In genomic region chr16:44178555-44178954, GRCm38 (mm10) we compare ENCODE assay signal across 15 mouse cellular contexts. TPM values are rescaled to one million over a fixed set of nuclear protein-coding genes. Genes with fewer than 3 reads are reported as not detected.
DNase-seq lines count a peak whose midpoint lies in the region; ATAC-seq and TF ChIP-seq lines count a peak whose summit lies in the region.
"Had no signal": no experiment of that assay in that cellular context is flagged by ENCODE, and none has a peak within 500 bp of the region (broad histone marks: within the 10 kb centered on the region; RNA-seq: fewer than 3 reads in every experiment).

No protein-coding gene starts in this region.

- H3K9me3 ChIP-seq in liver, embryonic 11.5 days (ENCODE audit: control insufficient read depth, low read length), result no peaks in the 10 kb centered on the region
- no peaks in the 10 kb centered on the region for H3K9me3 ChIP-seq in liver, postnatal 0 days (ENCODE audit: low read length)
- no peaks in the 10 kb centered on the region for H3K9me3 ChIP-seq in intestine, embryonic 15.5 days
- H3K9me3 ChIP-seq in lung, embryonic 15.5 days, result no peaks in the 10 kb centered on the region
- no peaks in the 10 kb centered on the region for H3K9me3 ChIP-seq in stomach, embryonic 15.5 days
- H3K9me3 ChIP-seq: heart, embryonic 15.5 days; hindbrain, embryonic 12.5 days; midbrain, embryonic 10.5 days had no signal

- TF ChIP-seq CTCF in liver, postnatal 0 days (IDR thresholded peaks at IDR 0.05; ENCODE audit: low read depth), result no peak

- H3K4me3 ChIP-seq in liver, embryonic 11.5 days (ENCODE audit: low read depth, low read length), result no peak overlapping the region
- H3K4me3 ChIP-seq in liver, postnatal 0 days (ENCODE audit: low read depth, low read length), result no peak overlapping the region
- no peak overlapping the region for H3K4me3 ChIP-seq in intestine, embryonic 15.5 days (replicated peaks)
- no peak overlapping the region for H3K4me3 ChIP-seq in lung, embryonic 15.5 days
- no peak overlapping the region for H3K4me3 ChIP-seq in stomach, embryonic 15.5 days (replicated peaks)
- H3K4me3 ChIP-seq: heart, embryonic 15.5 days; hindbrain, embryonic 12.5 days; midbrain, embryonic 10.5 days had no signal

- peaks cover 10% of the 10 kb centered on the region for H3K36me3 ChIP-seq in liver, embryonic 11.5 days (ENCODE audit: control insufficient read depth, insufficient read depth, low read length)
- peaks cover 10% of the 10 kb centered on the region; the same call in 1 of the 2 replicates for H3K36me3 ChIP-seq in liver, postnatal 0 days (replicated peaks; ENCODE audit: insufficient read depth, low read length)
- no peaks in the 10 kb centered on the region for H3K36me3 ChIP-seq in intestine, embryonic 15.5 days
- no peaks in the 10 kb centered on the region for H3K36me3 ChIP-seq in lung, embryonic 15.5 days
- no peaks in the 10 kb centered on the region for H3K36me3 ChIP-seq in stomach, embryonic 15.5 days
- H3K36me3 ChIP-seq: heart, embryonic 15.5 days; hindbrain, embryonic 12.5 days had no signal

- no peak overlapping the region for H3K4me2 ChIP-seq in liver, embryonic 11.5 days
- no peak overlapping the region for H3K4me2 ChIP-seq in liver, postnatal 0 days (ENCODE audit: low read depth, low read length)
- no peak overlapping the region for H3K4me2 ChIP-seq in intestine, embryonic 15.5 days (replicated peaks)
- no peak overlapping the region for H3K4me2 ChIP-seq in lung, embryonic 15.5 days
- no peak overlapping the region for H3K4me2 ChIP-seq in stomach, embryonic 15.5 days
- H3K4me2 ChIP-seq: heart, embryonic 15.5 days; hindbrain, embryonic 12.5 days had no signal

- TF ChIP-seq EP300 in liver, postnatal 0 days (IDR thresholded peaks at IDR 0.05; ENCODE audit: low read depth), result no peak

- H3K9ac ChIP-seq in liver, embryonic 11.5 days (ENCODE audit: low read depth, low read length), result no peak overlapping the region
- no peak overlapping the region for H3K9ac ChIP-seq in liver, postnatal 0 days (replicated peaks)
- H3K9ac ChIP-seq in intestine, embryonic 15.5 days, result no peak overlapping the region
- H3K9ac ChIP-seq in lung, embryonic 15.5 days, result no peak overlapping the region
- H3K9ac ChIP-seq in stomach, embryonic 15.5 days, result no peak overlapping the region
- H3K9ac ChIP-seq: heart, embryonic 15.5 days; hindbrain, embryonic 12.5 days; liver, embryonic 14.5 days had no signal

- 92% methylated on average over 1 of the region's 1 CpGs for WGBS in liver, embryonic 11.5 days
- WGBS in liver, postnatal 0 days (ENCODE audit: insufficient replicate concordance), result 61% methylated on average over 1 of the region's 1 CpGs
- WGBS in intestine, embryonic 15.5 days, result 42% methylated on average over 1 of the region's 1 CpGs
- WGBS in lung, embryonic 15.5 days, result 59% methylated on average over 1 of the region's 1 CpGs
- 55% methylated on average over 1 of the region's 1 CpGs for WGBS in stomach, embryonic 15.5 days

- H3K27me3 ChIP-seq in liver, embryonic 11.5 days (replicated peaks; ENCODE audit: control insufficient read depth, insufficient read depth, low read length), result no peaks in the 10 kb centered on the region
- no peaks in the 10 kb centered on the region for H3K27me3 ChIP-seq in liver, postnatal 0 days (ENCODE audit: insufficient read depth, low read length)
- H3K27me3 ChIP-seq in intestine, embryonic 15.5 days (replicated peaks), result no peaks in the 10 kb centered on the region
- H3K27me3 ChIP-seq in lung, embryonic 15.5 days, result no peaks in the 10 kb centered on the region
- H3K27me3 ChIP-seq in stomach, embryonic 15.5 days (replicated peaks), result no peaks in the 10 kb centered on the region
- H3K27me3 ChIP-seq: heart, embryonic 15.5 days; hindbrain, embryonic 12.5 days had no signal

- H3K27ac ChIP-seq in liver, embryonic 11.5 days (ENCODE audit: low read depth, low read length), result 0 out of 2 replicates have a peak overlapping the region, but pooled peaks have one; percentile 2
- no peak overlapping the region for H3K27ac ChIP-seq in liver, postnatal 0 days (ENCODE audit: low read depth)
- 0 out of 2 replicates have a peak overlapping the region, but pooled peaks have one; percentile 32 for H3K27ac ChIP-seq in intestine, embryonic 15.5 days
- H3K27ac ChIP-seq in lung, embryonic 15.5 days, result peak overlapping the region; percentile 48; the same call in 1 of the 2 replicates
- H3K27ac ChIP-seq in stomach, embryonic 15.5 days, result no peak overlapping the region; the same call in 1 of the 2 replicates
- H3K27ac ChIP-seq: heart, embryonic 15.5 days; hindbrain, embryonic 12.5 days; liver, embryonic 14.5 days; midbrain, embryonic 10.5 days had no signal

- ATAC-seq in liver, embryonic 11.5 days (replicated peaks; ENCODE audit: low FRiP score), result no peak
- no peak for ATAC-seq in liver, postnatal 0 days
- ATAC-seq in intestine, embryonic 15.5 days, result peak; percentile 75
- ATAC-seq in lung, embryonic 15.5 days (ENCODE audit: borderline replicate concordance, extremely low read depth, low FRiP score, low TSS enrichment), result peak; percentile 52; the same call in 1 of the 2 replicates
- peak; percentile 74 for ATAC-seq in stomach, embryonic 15.5 days (ENCODE audit: insufficient read depth, low FRiP score, low read depth)

- DNase-seq in liver, embryonic 11.5 days (ENCODE audit: low spot score), result no peak
- DNase-seq in liver, postnatal 0 days, result no peak
- no peak for DNase-seq in thymus, postnatal 25 days
- no peak for DNase-seq in testis, postnatal 10 days (ENCODE audit: low spot score)
- DNase-seq: cerebellum, adult 11-12 months; kidney, adult 2 months; kidney, postnatal 36 days; right cerebral cortex, postnatal 14 days had no signal

- H3K4me1 ChIP-seq in liver, embryonic 11.5 days (replicated peaks; ENCODE audit: control insufficient read depth, insufficient read depth, low read length), result peaks cover 31% of the 10 kb centered on the region
- H3K4me1 ChIP-seq in liver, postnatal 0 days (ENCODE audit: insufficient read depth), result peaks cover 32% of the 10 kb centered on the region
- H3K4me1 ChIP-seq in intestine, embryonic 15.5 days (replicated peaks), result peaks cover 15% of the 10 kb centered on the region
- peaks cover 12% of the 10 kb centered on the region for H3K4me1 ChIP-seq in lung, embryonic 15.5 days
- peaks cover 5% of the 10 kb centered on the region; the same call in 1 of the 2 replicates for H3K4me1 ChIP-seq in stomach, embryonic 15.5 days

RNA-seq across cellular contexts. Expression of gene Usf3, which starts 5.5 kb away (rescaled TPM):
- 5.7 and 5.8 TPM in 2 replicates for polyA plus RNA-seq in liver, embryonic 11.5 days (2014; fragmentation: Nextera tagmentation; extraction: Ambion mirVana)
- polyA plus RNA-seq in liver, postnatal 0 days (2015; fragmentation: Nextera tagmentation; extraction: Ambion mirVana), result 1.2 and 1.9 TPM in 2 replicates
- 2.6 and 3.0 TPM in 2 replicates for polyA plus RNA-seq in intestine, embryonic 15.5 days (2015; fragmentation: Nextera tagmentation; extraction: Ambion mirVana)
- 3.3 and 3.6 TPM in 2 replicates for polyA plus RNA-seq in lung, embryonic 15.5 days (2015; fragmentation: Nextera tagmentation; extraction: Ambion mirVana)
- 3.3 and 3.4 TPM in 2 replicates for polyA plus RNA-seq in stomach, embryonic 15.5 days (2015; fragmentation: Nextera tagmentation; extraction: Ambion mirVana)

RNA-seq across cellular contexts. Expression of gene Naa50, which starts 38.9 kb away (rescaled TPM):
- polyA plus RNA-seq in liver, embryonic 11.5 days (2014; fragmentation: Nextera tagmentation; extraction: Ambion mirVana), result 143 and 150 TPM in 2 replicates
- polyA plus RNA-seq in liver, postnatal 0 days (2015; fragmentation: Nextera tagmentation; extraction: Ambion mirVana), result 39.7 and 46.5 TPM in 2 replicates
- 94.2 and 109 TPM in 2 replicates for polyA plus RNA-seq in intestine, embryonic 15.5 days (2015; fragmentation: Nextera tagmentation; extraction: Ambion mirVana)
- 113 and 115 TPM in 2 replicates for polyA plus RNA-seq in lung, embryonic 15.5 days (2015; fragmentation: Nextera tagmentation; extraction: Ambion mirVana)
- polyA plus RNA-seq in stomach, embryonic 15.5 days (2015; fragmentation: Nextera tagmentation; extraction: Ambion mirVana), result 110 and 112 TPM in 2 replicates

RNA-seq across cellular contexts. Expression of gene Atp6v1a, which starts 39.0 kb away (rescaled TPM):
- polyA plus RNA-seq in liver, embryonic 11.5 days (2014; fragmentation: Nextera tagmentation; extraction: Ambion mirVana), result 49.7 and 53.8 TPM in 2 replicates
- polyA plus RNA-seq in liver, postnatal 0 days (2015; fragmentation: Nextera tagmentation; extraction: Ambion mirVana), result 21.1 and 22.6 TPM in 2 replicates
- polyA plus RNA-seq in intestine, embryonic 15.5 days (2015; fragmentation: Nextera tagmentation; extraction: Ambion mirVana), result 61.0 and 64.0 TPM in 2 replicates
- 49.6 and 51.3 TPM in 2 replicates for polyA plus RNA-seq in lung, embryonic 15.5 days (2015; fragmentation: Nextera tagmentation; extraction: Ambion mirVana)
- 49.4 and 51.8 TPM in 2 replicates for polyA plus RNA-seq in stomach, embryonic 15.5 days (2015; fragmentation: Nextera tagmentation; extraction: Ambion mirVana)

Comparison
In these comparisons a context has a peak if more than half of its experiments do, and no peak if none do; other contexts are left out.
1. H3K27ac ChIP-seq: peak in liver, embryonic 11.5 days (single experiment), intestine, embryonic 15.5 days (single experiment) and lung, embryonic 15.5 days (single experiment); none in liver, postnatal 0 days (single experiment) and stomach, embryonic 15.5 days (single experiment).
2. ATAC-seq: peak in intestine, embryonic 15.5 days (single experiment), lung, embryonic 15.5 days (single experiment) and stomach, embryonic 15.5 days (single experiment); none in liver, embryonic 11.5 days (single experiment) and liver, postnatal 0 days (single experiment).